Mouse (Mus musculus): Measurements from ENCODE around the gene 1700010B08Rik. TPM values are rescaled to one million over a fixed set of nuclear protein-coding genes. Genes with fewer than 3 reads are reported as not detected.
A peak's percentile ranks its signal among the peaks of the same experiment; 100 is the strongest.
"Not testable (repeated sequence)": the region's sequence is repeated elsewhere in the genome, so short reads cannot be mapped to it uniquely, and the experiment has no call there.

Gene 1700010B08Rik
- polyA plus RNA-seq, 1 experiment from 2014 or later, result not detected

DNA sequence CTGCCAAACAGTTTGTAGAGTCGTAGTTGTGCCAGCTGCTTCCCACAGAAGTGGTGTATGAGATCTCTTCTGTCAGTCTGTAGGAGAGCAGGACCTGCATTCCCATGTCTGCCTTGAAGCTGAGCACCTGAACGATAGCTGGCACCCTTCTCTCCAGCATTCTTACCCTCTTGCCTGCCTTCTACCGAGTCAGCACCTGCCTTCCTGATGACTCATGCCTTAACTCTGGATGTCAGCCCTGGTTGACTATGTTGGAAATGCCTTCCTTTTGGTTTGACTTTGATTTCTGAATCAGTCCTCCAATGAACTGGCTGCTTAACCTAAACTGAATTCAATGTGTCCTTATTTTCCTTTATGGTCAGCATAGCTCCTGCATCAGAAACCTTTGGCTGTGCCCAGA, 20.4 kb upstream of the 1700010B08Rik start:
- peaks cover 65% of the 10 kb centered on the region for H3K36me3 ChIP-seq
- H3K9ac ChIP-seq, result no peak overlapping the region
- H3K4me2 ChIP-seq, result no peak overlapping the region
- ATAC-seq (ENCODE audit: borderline replicate concordance, extremely low read depth, low FRiP score, low TSS enrichment), result no peak
- no peaks in the 10 kb centered on the region for H3K4me1 ChIP-seq
- H3K27ac ChIP-seq, result no peak overlapping the region
- no peaks in the 10 kb centered on the region for H3K9me3 ChIP-seq
- H3K27me3 ChIP-seq, result no peaks in the 10 kb centered on the region
- H3K4me3 ChIP-seq, result no peak overlapping the region
- WGBS, result 69% methylated on average over 3 of the region's 3 CpGs

- 59% methylated on average over 16 of the region's 16 CpGs for WGBS
- H3K27ac ChIP-seq, result peak overlapping the region; percentile 61; the same call in 1 of the 2 replicates
These were observed 16.9 kb upstream of the 1700010B08Rik start for GRCm38 (mm10) chr2:173702096-173702866.

GRCm38 (mm10) chr2:173702867-173703237, 16.4 kb upstream of the 1700010B08Rik start:
- no peak for ATAC-seq (ENCODE audit: borderline replicate concordance, extremely low read depth, low FRiP score, low TSS enrichment)
- peaks cover 53% of the 10 kb centered on the region for H3K36me3 ChIP-seq
- H3K27ac ChIP-seq, result peak overlapping the region; percentile 61; the same call in 1 of the 2 replicates
- no peak overlapping the region for H3K9ac ChIP-seq
- 76% methylated on average over 12 of the region's 12 CpGs for WGBS
- no peaks in the 10 kb centered on the region for H3K4me1 ChIP-seq
- H3K4me3 ChIP-seq, result no peak overlapping the region
- no peak overlapping the region for H3K4me2 ChIP-seq
- no peaks in the 10 kb centered on the region for H3K27me3 ChIP-seq
- H3K9me3 ChIP-seq, result no peaks in the 10 kb centered on the region

More at GRCm38 (mm10) chr2:173702096-173702866, 16.9 kb upstream of the 1700010B08Rik start:
- ATAC-seq (ENCODE audit: borderline replicate concordance, extremely low read depth, low FRiP score, low TSS enrichment), result no peak
- Histone ChIP-seq H3K4me2 (no peak overlapping the region), H3K9me3 (no peaks in the 10 kb centered on the region), H3K4me3 (no peak overlapping the region), H3K36me3 (peaks cover 58% of the 10 kb centered on the region), H3K9ac (no peak overlapping the region), H3K27me3 (no peaks in the 10 kb centered on the region), H3K4me1 (no peaks in the 10 kb centered on the region)

DNA sequence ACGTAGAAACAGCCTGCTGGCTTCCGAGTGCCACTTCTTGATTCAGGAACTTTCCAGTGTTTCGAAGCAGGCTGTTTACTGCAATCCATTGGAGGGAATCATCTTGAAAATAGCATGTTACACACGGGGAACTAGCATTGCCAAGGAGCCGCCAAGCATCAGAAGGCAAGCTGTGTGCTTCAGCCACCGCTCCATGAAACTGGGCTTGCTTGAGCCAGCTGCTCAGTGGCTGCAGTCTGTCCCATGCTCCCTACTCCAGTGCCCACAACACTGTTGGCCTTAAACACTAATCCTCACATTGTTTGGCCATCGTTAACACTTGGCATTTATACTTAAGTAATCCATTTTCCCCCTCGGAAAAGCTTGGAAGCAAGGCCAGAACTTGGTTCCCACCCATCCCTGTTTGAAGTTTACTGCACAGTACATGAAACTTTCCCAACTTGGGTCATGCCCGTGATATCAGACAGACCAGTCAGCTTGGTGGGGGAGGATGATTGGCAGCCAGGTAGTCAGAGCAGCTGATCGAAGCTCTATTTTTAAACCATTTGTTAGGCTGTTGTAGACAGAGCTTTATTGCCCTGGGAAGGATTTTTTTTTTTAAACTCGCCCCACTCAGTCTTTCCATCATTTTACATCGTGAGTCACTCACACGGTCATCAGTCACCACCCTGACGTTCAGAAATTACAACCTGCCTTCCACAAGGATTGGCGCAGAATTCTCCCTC, 13.2 kb upstream of the 1700010B08Rik start:
- no peak overlapping the region for H3K27ac ChIP-seq
- no peaks in the 10 kb centered on the region for H3K27me3 ChIP-seq
- no peak overlapping the region for H3K4me3 ChIP-seq
- ATAC-seq (ENCODE audit: borderline replicate concordance, extremely low read depth, low FRiP score, low TSS enrichment), result no peak
- 83% methylated on average over 15 of the region's 15 CpGs for WGBS
- H3K4me2 ChIP-seq, result no peak overlapping the region
- H3K36me3 ChIP-seq, result peaks cover 34% of the 10 kb centered on the region
- H3K9ac ChIP-seq, result no peak overlapping the region
- H3K4me1 ChIP-seq, result no peaks in the 10 kb centered on the region
- H3K9me3 ChIP-seq, result no peaks in the 10 kb centered on the region

GRCm38 (mm10) chr2:173707626-173708025, 11.6 kb upstream of the 1700010B08Rik start:
- peaks cover 24% of the 10 kb centered on the region for H3K36me3 ChIP-seq
- H3K9ac ChIP-seq; H3K27ac ChIP-seq; H3K4me3 ChIP-seq; H3K9me3 ChIP-seq; ATAC-seq (ENCODE audit: borderline replicate concordance, extremely low read depth, low FRiP score, low TSS enrichment); H3K27me3 ChIP-seq; H3K4me2 ChIP-seq; H3K4me1 ChIP-seq: not testable (repeated sequence)

GRCm38 (mm10) chr2:173710193-173710592, 9.0 kb upstream of the 1700010B08Rik start:
- Histone ChIP-seq H3K4me1 (no peaks in the 10 kb centered on the region), H3K27ac (no peak overlapping the region), H3K27me3 (no peaks in the 10 kb centered on the region), H3K36me3 (peaks cover 7% of the 10 kb centered on the region), H3K9me3 (no peaks in the 10 kb centered on the region), H3K4me3 (no peak overlapping the region), H3K4me2 (no peak overlapping the region), H3K9ac (no peak overlapping the region)
- ATAC-seq (ENCODE audit: borderline replicate concordance, extremely low read depth, low FRiP score, low TSS enrichment), result no peak
- 61% methylated on average over 6 of the region's 6 CpGs for WGBS

DNA sequence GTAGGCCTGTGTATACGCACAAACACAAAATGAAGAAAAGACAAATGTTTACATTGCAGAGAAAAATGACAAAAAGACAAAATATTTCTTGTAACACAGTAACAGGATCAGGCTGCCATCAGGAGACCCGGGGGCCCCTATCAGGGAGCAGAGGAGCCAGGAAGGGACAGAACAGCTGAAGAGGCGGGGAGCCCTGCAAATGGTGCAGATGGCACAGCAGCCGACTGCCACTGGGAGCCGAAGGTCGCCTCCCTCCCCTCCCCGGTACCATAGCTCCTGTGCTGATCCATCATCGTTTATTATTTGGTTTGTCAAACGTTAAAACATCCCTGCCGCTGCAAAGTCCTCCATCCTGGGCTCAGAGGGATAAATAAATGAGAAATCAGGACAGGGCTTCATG, 6.6 kb upstream of the 1700010B08Rik start:
- Histone ChIP-seq H3K27ac (no peak overlapping the region), H3K36me3 (peaks cover 2% of the 10 kb centered on the region; the same call in 1 of the 2 replicates), H3K4me2 (no peak overlapping the region), H3K9me3 (no peaks in the 10 kb centered on the region), H3K9ac (no peak overlapping the region), H3K4me3 (no peak overlapping the region), H3K27me3 (no peaks in the 10 kb centered on the region), H3K4me1 (no peaks in the 10 kb centered on the region)
- no peak for ATAC-seq (ENCODE audit: borderline replicate concordance, extremely low read depth, low FRiP score, low TSS enrichment)
- 23% methylated on average over 10 of the region's 10 CpGs for WGBS

GRCm38 (mm10) chr2:173713241-173713640, 6.0 kb upstream of the 1700010B08Rik start:
- ATAC-seq (ENCODE audit: borderline replicate concordance, extremely low read depth, low FRiP score, low TSS enrichment), result no peak
- Histone ChIP-seq H3K27me3 (no peaks in the 10 kb centered on the region), H3K4me3 (no peak overlapping the region), H3K9me3 (no peaks in the 10 kb centered on the region), H3K27ac (no peak overlapping the region), H3K36me3 (peaks cover 2% of the 10 kb centered on the region; the same call in 1 of the 2 replicates), H3K4me1 (no peaks in the 10 kb centered on the region), H3K9ac (no peak overlapping the region), H3K4me2 (no peak overlapping the region)
- 60% methylated on average over 4 of the region's 4 CpGs for WGBS

GRCm38 (mm10) chr2:173714620-173715218, 4.5 kb upstream of the 1700010B08Rik start:
- H3K27me3 ChIP-seq, result no peaks in the 10 kb centered on the region
- no peaks in the 10 kb centered on the region for H3K36me3 ChIP-seq
- H3K9me3 ChIP-seq, result no peaks in the 10 kb centered on the region
- no peak overlapping the region for H3K27ac ChIP-seq
- no peak overlapping the region for H3K4me2 ChIP-seq
- WGBS, result 56% methylated on average over 8 of the region's 8 CpGs
- ATAC-seq (ENCODE audit: borderline replicate concordance, extremely low read depth, low FRiP score, low TSS enrichment), result no peak
- no peaks in the 10 kb centered on the region for H3K4me1 ChIP-seq
- no peak overlapping the region for H3K4me3 ChIP-seq
- H3K9ac ChIP-seq, result no peak overlapping the region

DNA sequence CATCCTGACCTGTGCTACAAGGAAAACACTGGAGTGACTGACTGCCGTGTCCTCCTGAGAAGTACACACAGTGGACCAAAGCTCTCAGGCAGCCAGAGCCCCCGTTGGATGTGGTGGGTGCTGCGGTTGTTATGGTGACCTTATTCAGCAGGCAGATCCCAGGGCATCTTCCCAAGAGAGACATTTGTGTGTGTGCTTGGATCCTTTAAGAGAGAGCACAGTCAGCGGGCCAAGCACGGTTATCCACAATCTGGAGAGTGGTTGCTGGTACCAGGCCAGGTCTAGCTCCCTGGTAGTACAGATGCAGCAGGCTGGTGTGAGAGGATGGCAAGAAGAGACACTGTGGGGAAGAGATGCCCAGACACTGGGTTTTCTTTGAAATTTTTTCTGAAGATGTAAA, 2.2 kb upstream of the 1700010B08Rik start:
- H3K9me3 ChIP-seq, result no peaks in the 10 kb centered on the region
- no peak overlapping the region for H3K9ac ChIP-seq
- H3K4me2 ChIP-seq, result no peak overlapping the region
- no peak overlapping the region for H3K27ac ChIP-seq
- H3K27me3 ChIP-seq, result no peaks in the 10 kb centered on the region
- H3K4me3 ChIP-seq, result no peak overlapping the region
- no peak for ATAC-seq (ENCODE audit: borderline replicate concordance, extremely low read depth, low FRiP score, low TSS enrichment)
- H3K36me3 ChIP-seq, result no peaks in the 10 kb centered on the region
- no peaks in the 10 kb centered on the region for H3K4me1 ChIP-seq
- WGBS, result 83% methylated on average over 5 of the region's 5 CpGs

- WGBS, result 36% methylated on average over 11 of the region's 11 CpGs
- Histone ChIP-seq H3K27me3 (no peaks in the 10 kb centered on the region), H3K9me3 (no peaks in the 10 kb centered on the region), H3K4me1 (peaks cover 8% of the 10 kb centered on the region; the same call in 1 of the 2 replicates), H3K4me3 (no peak overlapping the region), H3K27ac (peak overlapping the region; percentile 41; the same call in 1 of the 2 replicates), H3K9ac (no peak overlapping the region), H3K36me3 (no peaks in the 10 kb centered on the region), H3K4me2 (no peak overlapping the region)
- no peak for ATAC-seq (ENCODE audit: borderline replicate concordance, extremely low read depth, low FRiP score, low TSS enrichment)
These were observed 3.1 kb downstream of the 1700010B08Rik start for GRCm38 (mm10) chr2:173722251-173722857.

All from lung, embryonic 15.5 days (tissue).